Mouse (Mus musculus) liver (tissue): ENCODE data around the gene Zfp62.
A peak's percentile ranks its signal among the peaks of the same experiment; 100 is the strongest.
"Not testable (repeated sequence)": the region's sequence is repeated elsewhere in the genome, so short reads cannot be mapped to it uniquely, and the experiment has no call there.

ENCODE experiments used
- DNase-seq: peaks from one replicate; pipeline ENCODE4 v3.0.0-alpha.2; 2020; ENCODE audit warnings: mixed read lengths

The Zfp62 gene

GRCm38 (mm10) chr11:49203129-49203768 is at the start of gene Zfp62:
Gene Zfp62 (plus strand): TSS chr11:49203292.
- DNase-seq: peak; percentile 93

- no peak for DNase-seq
These were observed 49.0 kb upstream of the Zfp62 start, which contains the start of gene Olfr1394 for GRCm38 (mm10) chr11:49154077-49154476. Gene Olfr1394 (plus strand): TSS chr11:49154377.

- DNase-seq: no peak
These were observed 46.0 kb upstream of the Zfp62 start for GRCm38 (mm10) chr11:49156821-49157814.

- peak; percentile 9 for DNase-seq
These were observed 34.1 kb upstream of the Zfp62 start for GRCm38 (mm10) chr11:49168839-49169611.

- DNase-seq: no peak
These were observed 32.5 kb upstream of the Zfp62 start for GRCm38 (mm10) chr11:49170576-49170975.

- no peak for DNase-seq
These were observed 27.7 kb upstream of the Zfp62 start for GRCm38 (mm10) chr11:49175345-49175744.

- DNase-seq: not testable (repeated sequence)
These were observed 26.9 kb upstream of the Zfp62 start for GRCm38 (mm10) chr11:49176047-49176779.

GRCm38 (mm10) chr11:49183172-49183571 is 19.9 kb upstream of the Zfp62 start:
- no peak for DNase-seq

- DNase-seq: no peak
These were observed 16.6 kb upstream of the Zfp62 start for GRCm38 (mm10) chr11:49186452-49186851.

GRCm38 (mm10) chr11:49186955-49187488 is 16.1 kb upstream of the Zfp62 start, which contains the start of gene Btnl9:
Gene Btnl9 (minus strand): TSS chr11:49187159.
- no peak for DNase-seq

- DNase-seq: no peak
These were observed 15.4 kb upstream of the Zfp62 start for GRCm38 (mm10) chr11:49187701-49188100.

- peak; percentile 61 for DNase-seq
These were observed 13.4 kb upstream of the Zfp62 start for GRCm38 (mm10) chr11:49189737-49190136.

GRCm38 (mm10) chr11:49191083-49191482 is 12.0 kb upstream of the Zfp62 start:
- no peak for DNase-seq

- not testable (repeated sequence) for DNase-seq
These were observed 8.3 kb upstream of the Zfp62 start for GRCm38 (mm10) chr11:49194771-49195170.

GRCm38 (mm10) chr11:49195819-49196322 is 7.2 kb upstream of the Zfp62 start:
- peak; percentile 9 for DNase-seq

GRCm38 (mm10) chr11:49200666-49201065 is 2.4 kb upstream of the Zfp62 start:
- no peak for DNase-seq

GRCm38 (mm10) chr11:49201142-49201541 is 1.9 kb upstream of the Zfp62 start:
- DNase-seq: no peak

GRCm38 (mm10) chr11:49202071-49202470 is 1.0 kb upstream of the Zfp62 start:
- DNase-seq: no peak

GRCm38 (mm10) chr11:49202523-49203061 is 500 bp upstream of the Zfp62 start:
- DNase-seq: peak; percentile 60

GRCm38 (mm10) chr11:49203771-49204497 is 842 bp downstream of the Zfp62 start:
- DNase-seq: peak; percentile 72
